Mouse (Mus musculus) spleen, postnatal 10 days (tissue): ENCODE measurements at regions not wholly inside any gene's neighbourhood (a gene's known extent, or its start where the extent isn't known, plus 50 kb on each side); places are given as distances from the start of the nearest gene placed in this dataset.

Source experiments
- DNase-seq, 2 experiments: peaks; one replicate each; pipeline ENCODE4 v3.0.0; 2021 to 2022; ENCODE audit warnings: low spot score in 2 of 2

GRCm38 (mm10) chr3:115596523-115596922, 118.3 kb downstream of the S1pr1 start:
- peak; percentile 72 to 87 for DNase-seq

DNA sequence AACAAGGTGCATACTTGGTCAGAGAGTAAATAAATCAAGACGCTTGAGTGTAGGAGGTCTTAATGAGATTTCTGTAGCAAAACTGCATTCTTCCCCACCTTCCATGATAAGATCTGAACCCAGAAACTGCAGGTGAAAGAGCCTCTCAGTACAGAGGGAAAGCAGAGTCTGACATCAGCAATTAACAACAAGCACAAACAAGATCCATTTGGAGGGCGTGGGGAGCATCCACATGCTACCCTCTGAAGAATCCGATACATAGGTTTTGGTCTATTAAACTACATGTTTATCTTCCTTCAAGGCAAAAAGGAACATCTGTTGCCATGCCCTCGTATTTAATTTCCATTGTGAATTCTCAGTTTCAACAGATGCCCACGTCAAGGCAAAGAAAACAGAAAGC, 124.2 kb downstream of the S1pr1 start:
- DNase-seq, result no peak

- DNase-seq, result no peak
These were observed 126.3 kb downstream of the S1pr1 start for GRCm38 (mm10) chr3:115588585-115588984.

DNA sequence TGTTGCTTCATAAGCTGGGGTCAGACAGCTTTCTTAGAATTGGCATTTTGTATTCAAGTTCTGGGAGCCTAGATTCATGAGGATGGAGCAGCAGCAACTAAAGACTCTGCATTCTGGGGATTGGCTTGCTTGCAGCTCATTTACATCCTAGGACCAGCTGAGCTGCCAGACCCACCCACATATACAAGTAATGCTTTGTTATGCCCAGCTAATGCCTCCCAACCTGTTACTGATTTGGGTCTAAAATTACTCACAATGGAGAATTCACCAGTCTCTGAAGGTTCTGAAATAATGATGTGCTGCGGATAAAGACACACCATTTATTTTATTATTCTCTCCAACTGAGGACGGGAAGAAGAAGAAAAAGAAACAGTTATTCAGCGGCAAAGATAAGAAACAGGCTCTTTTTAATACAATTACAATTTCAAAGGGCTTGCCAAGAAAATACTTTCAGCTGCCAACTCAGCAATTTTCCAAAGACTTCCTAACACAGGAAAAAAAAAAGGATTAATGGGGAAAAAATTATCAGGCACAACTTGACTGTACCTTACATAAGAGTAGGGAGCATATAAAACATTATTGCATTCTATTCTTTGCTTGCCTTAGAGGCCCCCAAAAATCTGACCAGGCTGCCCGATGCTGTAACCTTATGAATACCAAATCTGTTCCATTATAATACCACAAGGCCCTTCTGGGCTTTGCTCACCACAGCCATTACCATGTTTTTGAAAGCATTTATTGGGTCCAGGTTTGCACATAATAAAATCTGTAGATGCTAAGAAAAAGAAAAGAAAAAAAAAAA, 134.5 kb downstream of the S1pr1 start:
- no peak for DNase-seq

DNA sequence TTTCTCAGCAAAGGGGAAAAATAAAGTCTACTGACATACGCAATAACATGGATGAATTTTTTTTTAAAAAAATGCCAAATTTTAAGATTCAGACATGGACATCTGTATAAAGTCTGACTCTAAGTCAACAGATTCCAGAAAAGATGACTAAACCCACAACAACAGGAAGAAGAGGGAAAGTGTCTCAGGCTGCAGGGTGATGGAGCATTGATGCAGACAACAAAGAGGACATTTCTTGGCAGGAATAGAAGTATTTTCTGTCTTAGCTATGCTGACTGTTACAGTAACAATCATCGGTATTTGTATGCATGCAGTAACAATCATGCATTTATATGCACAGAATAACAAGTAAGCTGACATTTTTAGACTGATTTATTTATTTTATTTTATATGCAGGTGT, 139.5 kb downstream of the S1pr1 start:
- DNase-seq, result no peak

GRCm38 (mm10) chr3:115562735-115563134, 152.1 kb downstream of the S1pr1 start:
- DNase-seq, result no peak

DNA sequence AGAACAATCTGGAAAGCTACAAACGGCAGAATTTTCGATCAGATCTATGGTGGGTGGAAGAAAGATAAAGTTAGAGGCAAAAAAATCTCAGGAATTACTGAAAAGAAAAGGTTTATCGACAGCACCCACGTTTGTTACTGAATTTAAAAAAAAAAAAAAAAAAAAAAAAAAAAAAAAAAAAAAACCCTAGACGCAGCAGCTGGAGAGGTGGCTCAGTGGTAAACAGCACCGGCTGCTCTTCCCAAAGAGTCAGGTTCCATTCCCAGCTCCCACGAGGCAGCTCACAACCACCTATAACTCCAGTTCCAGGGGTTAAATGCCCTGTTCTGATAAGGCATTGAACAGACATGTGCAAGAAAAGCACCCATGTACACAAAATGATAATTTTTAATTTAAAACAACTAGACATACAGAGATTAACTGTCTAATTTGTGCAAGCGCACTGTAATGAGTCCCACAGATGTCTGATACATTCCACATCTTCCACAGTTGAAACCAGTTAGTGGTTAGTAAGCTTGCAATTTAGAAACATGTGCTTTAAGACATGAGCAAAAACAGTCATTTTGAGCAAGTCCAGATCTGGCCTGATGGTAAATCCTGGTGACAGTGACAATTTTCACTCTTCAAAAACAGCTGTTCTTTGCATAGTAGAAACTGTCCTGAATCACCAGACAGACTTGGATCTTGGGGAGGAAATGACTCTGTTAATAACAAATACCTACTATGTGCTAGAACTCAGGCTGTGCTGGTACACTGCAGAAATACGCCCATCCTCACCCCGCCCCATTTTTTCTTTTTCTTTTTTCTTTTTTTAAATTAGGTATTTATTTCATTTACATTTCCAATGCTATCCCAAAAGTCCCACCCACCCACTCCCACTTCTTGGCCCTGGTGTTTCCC, 159.8 kb downstream of the S1pr1 start:
- DNase-seq, result no peak

DNA sequence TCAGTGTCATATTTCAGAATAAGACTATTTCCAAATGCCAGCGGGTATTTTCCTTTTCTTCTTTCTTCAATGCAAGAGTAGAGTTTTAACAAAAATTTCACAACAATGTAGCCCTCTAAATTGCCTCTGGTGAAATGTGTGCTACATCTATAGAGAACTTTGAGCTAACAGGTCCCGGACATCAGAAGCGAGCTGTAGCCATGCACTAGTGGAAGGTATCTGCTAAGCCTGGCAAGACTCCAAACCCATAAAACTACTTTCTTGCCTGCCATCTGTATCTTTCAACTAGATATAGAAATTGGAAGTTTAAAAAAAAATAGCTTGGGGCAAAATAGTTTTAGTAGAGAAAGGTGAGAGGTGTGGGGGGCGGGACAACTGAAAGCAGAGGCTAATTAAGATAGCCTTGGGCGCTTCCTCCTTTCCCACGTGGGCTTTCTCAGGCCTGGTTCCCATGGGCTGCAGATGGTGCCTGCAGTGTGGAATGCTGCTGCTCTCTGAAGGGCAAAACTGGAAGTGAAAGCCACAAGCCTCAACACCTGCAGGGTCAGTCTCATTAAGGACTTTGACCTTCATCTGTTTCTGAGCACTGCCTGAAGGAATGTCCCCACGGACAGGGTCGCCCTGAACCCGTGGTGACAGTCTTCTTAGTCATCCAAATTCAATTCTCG, 160.9 kb downstream of the S1pr1 start:
- DNase-seq, result peak in 1 of 2 experiments; percentile 23

- peak in 1 of 2 experiments; percentile 59 for DNase-seq
These were observed 173.1 kb downstream of the S1pr1 start for GRCm38 (mm10) chr3:115541789-115542188.

DNA sequence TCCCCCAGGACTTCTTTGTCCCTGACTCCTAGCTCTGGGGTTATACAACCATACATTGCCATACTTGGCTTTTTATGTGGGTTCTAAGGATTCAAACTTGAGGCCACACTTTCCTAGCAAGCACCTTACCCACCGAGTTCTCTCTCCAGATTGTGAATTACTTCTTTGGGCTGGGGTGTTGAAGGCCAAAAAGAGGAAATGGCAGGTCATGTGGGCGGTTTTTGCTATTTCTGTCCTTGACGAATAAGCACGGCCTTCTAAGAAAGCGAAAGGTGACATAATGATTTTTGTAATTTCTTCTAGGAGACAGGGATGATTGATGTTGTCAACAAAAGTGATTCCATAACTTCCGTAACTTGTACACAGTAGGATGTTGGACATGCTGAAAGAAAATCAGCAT, 176.5 kb downstream of the S1pr1 start:
- DNase-seq, result peak in 1 of 2 experiments; percentile 24

- DNase-seq, result no peak
These were observed 182.6 kb downstream of the S1pr1 start for GRCm38 (mm10) chr3:115532141-115532735.

DNA sequence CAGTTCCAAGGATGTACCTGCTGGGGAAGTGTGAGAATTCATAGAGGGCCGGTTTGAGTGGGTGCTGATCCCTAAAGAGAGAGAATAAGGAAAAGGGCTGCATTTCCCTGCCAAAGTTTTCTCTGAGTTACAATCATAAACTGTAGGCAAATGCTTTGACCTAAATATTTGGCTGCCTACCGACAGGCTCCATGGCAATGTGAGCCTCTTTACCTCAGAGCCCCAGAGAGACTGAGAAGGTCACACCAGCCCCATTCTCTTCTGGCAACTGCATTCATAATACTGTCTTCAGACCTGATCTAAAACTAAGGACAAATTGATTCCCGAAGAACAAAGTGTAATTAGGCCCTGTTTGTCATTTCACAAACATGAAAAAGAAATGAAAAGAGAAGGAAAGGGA, 184.4 kb downstream of the S1pr1 start:
- no peak for DNase-seq

GRCm38 (mm10) chr3:115529918-115530317, 185.0 kb downstream of the S1pr1 start:
- peak; percentile 12 to 69 for DNase-seq

GRCm38 (mm10) chr3:115523515-115523914, 191.4 kb downstream of the S1pr1 start:
- DNase-seq, result no peak

DNA sequence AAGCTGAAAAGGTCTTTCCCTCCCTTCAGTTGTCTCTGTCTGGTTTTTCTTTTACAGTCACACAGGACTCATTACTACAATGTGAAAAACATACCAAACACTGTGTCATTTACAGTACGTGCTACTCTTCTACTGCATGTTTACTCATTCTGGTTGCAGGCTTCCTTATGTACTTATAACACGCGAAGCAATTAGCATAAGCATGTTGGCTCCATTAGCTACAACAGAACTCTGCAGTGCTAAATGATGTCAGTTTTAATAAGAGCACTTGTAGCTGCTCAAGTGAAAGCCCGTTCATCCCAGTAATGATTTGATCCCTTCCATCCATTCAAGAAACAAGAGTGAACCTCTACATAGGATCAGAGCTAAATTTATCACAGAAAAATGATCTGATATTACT, 199.2 kb downstream of the S1pr1 start:
- DNase-seq, result no peak

GRCm38 (mm10) chr3:115509658-115510057, 205.2 kb downstream of the S1pr1 start:
- DNase-seq, result no peak

DNA sequence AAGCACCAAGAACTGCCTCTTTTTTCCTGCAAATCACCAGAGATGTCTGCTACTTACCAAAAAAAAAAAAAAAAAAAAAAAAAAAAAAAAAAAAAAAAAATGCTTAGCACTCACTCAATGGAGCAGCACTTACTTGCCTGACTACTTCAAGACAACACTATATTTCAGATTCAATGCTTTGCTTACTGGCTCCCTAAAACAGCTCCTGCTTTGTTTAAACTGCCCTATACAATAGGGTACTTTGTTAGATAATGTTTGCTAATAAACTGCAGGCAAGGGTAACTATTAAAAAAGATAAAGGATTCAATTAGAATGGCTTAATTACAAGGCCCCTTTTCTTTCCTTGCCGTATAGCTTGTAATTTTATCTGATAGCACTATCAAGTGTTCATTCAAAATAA, 217.5 kb downstream of the S1pr1 start:
- DNase-seq, result no peak

DNA sequence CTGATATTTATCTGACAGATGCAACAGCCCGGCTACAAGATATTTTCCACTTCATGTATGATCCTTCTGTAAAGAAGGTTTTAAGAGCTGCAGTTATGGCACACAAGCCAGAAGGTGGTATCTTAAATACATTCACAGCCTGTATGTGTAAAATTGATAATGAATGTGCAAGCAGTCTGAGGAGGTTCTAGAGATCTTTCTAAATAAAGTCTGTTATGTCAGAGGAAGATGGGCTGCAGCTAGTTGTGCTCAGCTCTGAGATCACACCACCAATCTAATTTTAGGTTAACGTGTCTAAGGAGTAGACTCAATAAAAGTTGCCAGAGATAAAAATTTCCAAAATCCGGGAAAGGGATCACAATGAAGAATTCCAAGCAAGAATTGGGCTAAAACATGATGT, 218.8 kb downstream of the S1pr1 start:
- DNase-seq, result no peak

GRCm38 (mm10) chr3:115495692-115496091, 219.2 kb downstream of the S1pr1 start:
- no peak for DNase-seq

- no peak for DNase-seq
These were observed 245.9 kb downstream of the S1pr1 start for GRCm38 (mm10) chr3:115468980-115469379.

- no peak for DNase-seq
These were observed 247.0 kb downstream of the S1pr1 start for GRCm38 (mm10) chr3:115467850-115468249.

DNA sequence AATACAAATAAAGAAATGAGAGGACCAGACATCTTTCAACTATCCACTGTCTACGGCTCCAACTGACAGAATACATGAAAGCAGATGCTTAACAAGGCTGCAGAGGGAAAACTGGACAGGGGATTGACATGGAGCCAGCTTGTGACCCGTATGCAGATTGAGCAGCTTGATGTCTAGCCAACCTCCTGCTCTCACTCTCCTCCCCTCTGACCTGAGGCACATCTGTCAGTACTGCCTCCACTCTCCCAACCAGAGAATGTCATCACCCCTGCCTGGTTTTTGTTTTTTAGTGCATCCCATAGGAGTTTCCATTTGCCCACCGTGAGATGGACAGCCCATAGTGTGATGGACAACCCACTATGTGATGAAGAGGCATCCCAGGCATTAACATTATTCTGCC, 252.2 kb downstream of the S1pr1 start:
- no peak for DNase-seq
